Mouse (Mus musculus) urinary bladder, adult 2 months (tissue): ENCODE data around the gene Cts6. TPM values are rescaled to one million over a fixed set of nuclear protein-coding genes. Genes with fewer than 3 reads are reported as not detected.
"Not testable (repeated sequence)": the region's sequence is repeated elsewhere in the genome, so short reads cannot be mapped to it uniquely, and the experiment has no call there.

Source experiments
- DNase-seq: peaks from one replicate; pipeline ENCODE4 v3.0.0; 2022; ENCODE audit warnings: low spot score
- polyA plus RNA-seq: library from polyadenylated mRNA; depleted of rRNA; stranded (reverse); fragments of >200 nt; gene quantifications from 2 replicates; pipeline ENCODE4 v1.2.3, GENCODE M21; 2012; rRNA removed

Cts6 gene
- polyA plus RNA-seq: not detected in 2 replicates

- DNase-seq: no peak
Observed at GRCm38 (mm10) chr13:61203310-61203709, at the start of gene Cts6. TSS of gene Cts6 (minus strand) at chr13:61203410.

- peak; percentile 23 for DNase-seq
Observed at GRCm38 (mm10) chr13:61241076-61241947, 38.1 kb upstream of the Cts6 start.

GRCm38 (mm10) chr13:61185151-61185933 is 17.9 kb downstream of the Cts6 start:
- DNase-seq: not testable (repeated sequence)

DNA sequence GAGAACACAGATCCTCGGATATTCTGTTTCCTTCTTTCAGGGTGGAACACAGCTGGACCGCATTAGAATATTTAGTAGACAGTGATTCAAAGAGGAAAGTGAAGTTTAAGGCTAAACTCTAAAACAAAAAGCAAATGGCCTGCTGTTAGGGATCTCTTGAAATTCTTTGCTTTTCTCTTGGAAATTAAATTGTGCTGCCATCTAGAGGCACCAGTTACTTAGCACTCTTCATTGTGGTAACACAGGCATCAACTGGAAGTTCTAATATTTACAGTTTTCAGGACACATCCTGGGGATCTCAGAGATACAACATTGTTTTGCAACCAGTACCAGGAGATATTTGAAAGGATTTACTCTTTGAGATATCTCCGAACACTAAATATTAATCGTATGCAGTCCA is 38.6 kb downstream of the Cts6 start:
- no peak for DNase-seq

- no peak for DNase-seq
Observed at GRCm38 (mm10) chr13:61164156-61164555, 39.1 kb downstream of the Cts6 start, which contains the start of gene Ctsr. TSS of gene Ctsr (minus strand) at chr13:61164256.

Other genes with a start within 250 kb of the Cts6 start
- not detected in 2 replicates for gene Ctsj, start 197.5 kb downstream of the Cts6 start, polyA plus RNA-seq
- not detected in 2 replicates for gene Ctsq, start 162.8 kb downstream of the Cts6 start, polyA plus RNA-seq
- gene Ctsr, start 39.2 kb downstream of the Cts6 start, polyA plus RNA-seq: not detected in 2 replicates
- not detected in 2 replicates for gene Cts8, start 51.9 kb upstream of the Cts6 start, polyA plus RNA-seq
- gene Gm49398, start 85.4 kb upstream of the Cts6 start, polyA plus RNA-seq: not detected in 2 replicates
- gene Cts7, start 154.8 kb upstream of the Cts6 start, polyA plus RNA-seq: not detected in 2 replicates